Mouse (Mus musculus): ENCODE data around the gene Phldb2.

GRCm38 (mm10) chr16:45844049-45844780 lies 109.2 kb downstream of the Phldb2 start:
- TF ChIP-seq CTCF (IDR thresholded peaks at IDR 0.05; ENCODE audit: low read depth) (peak; percentile 63), EP300 (IDR thresholded peaks at IDR 0.05; ENCODE audit: low read depth) (no peak)
